Mouse (Mus musculus) heart, postnatal 36 days (tissue): ENCODE results near the gene Izumo1. TPM values are rescaled to one million over a fixed set of nuclear protein-coding genes. Genes with fewer than 3 reads are reported as not detected.
"Not testable (repeated sequence)": the region's sequence is repeated elsewhere in the genome, so short reads cannot be mapped to it uniquely, and the experiment has no call there.

Experiments used
- DNase-seq, 2 experiments: peaks; one replicate each; pipeline ENCODE4 v3.0.0; 2021 to 2022
- intact Hi-C: fragments of 180-260 bp; cut with DNase I; formaldehyde crosslinking; loops from one replicate; pipeline ENCODE4 v1.15.1; 2025
- total RNA-seq, 2 experiments: library from RNA; stranded (reverse); gene quantifications; 2 replicates each; pipeline ENCODE4 v1.2.3; 2021

The Izumo1 gene
- total RNA-seq, 2 experiments from 2014 or later = 0.30 TPM; not detected in 1

DNA sequence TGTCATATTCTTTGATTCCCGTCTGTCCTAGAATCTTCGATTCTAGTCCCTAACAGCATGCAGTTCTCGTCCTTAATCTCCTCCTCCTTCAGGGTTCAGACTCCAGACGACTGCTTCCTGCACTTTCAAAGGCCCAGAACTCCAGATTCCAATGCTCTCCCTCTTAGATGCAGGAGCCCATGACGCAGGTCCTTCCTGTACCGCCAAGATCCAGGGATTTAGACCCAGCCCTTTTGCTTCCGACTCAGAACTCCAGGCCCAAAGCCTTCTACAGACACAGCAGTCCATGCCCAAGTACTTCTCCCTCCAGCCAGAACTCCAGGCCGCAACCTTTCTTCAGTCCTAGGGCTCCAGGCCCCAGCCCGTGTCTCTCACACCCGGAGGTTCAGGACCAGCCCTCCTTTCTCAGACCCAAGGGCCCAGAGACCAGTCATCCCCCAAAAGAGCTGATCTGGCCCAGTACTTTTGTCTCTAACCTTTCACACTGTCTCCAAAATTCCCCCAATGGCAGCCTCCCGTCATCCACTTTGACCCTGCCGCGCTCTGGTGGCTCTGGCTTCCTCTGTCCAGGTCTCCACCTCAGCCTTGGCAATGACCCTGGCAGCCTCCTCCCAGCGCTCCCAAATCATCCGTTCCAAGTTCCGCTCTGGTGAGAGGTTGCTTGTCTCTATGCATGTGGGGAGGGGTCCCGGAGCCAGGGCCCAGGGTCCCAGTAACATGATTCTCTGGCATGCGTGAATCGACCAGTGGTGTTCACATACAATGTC, 18.8 kb downstream of the Izumo1 start:
- peak in 1 of 2 experiments; percentile 27 for DNase-seq
- intact Hi-C loops = no loop called here

DNA sequence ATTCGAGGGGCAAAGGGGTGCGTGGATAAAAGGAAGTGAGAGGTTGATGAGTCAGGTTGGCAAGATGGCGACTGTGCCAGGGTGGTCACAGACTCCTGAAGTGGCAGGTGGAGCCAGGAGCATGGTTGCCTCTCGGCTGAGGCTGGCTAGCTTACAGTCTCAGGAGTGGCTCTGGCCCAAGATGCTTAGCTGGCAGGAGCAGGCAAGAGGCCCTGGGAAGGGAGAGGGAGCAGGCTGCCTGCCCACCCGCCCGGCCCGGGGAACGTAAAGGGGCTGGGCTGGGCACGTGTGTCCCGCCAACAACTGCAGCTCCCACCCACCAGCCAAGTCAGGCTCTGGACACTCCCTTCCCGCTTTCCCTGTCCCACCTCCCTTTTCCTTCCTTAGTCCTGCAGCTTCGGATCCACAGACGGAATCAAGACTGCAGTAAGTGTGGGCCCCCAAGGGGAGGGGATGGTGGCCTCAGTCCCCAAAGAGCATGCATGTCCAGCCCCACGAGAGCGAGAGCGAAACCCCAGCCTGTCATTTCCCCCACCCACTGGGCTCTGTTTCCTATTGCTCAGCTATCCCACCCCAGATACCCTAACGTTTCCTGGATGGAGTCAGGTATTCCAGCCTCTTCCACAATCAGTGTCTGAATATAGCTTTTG, 19.9 kb downstream of the Izumo1 start:
- intact Hi-C loops = loop anchor here (2.0 kb wide), 1 partner anchor 41 kb away; no protein-coding TSS in a partner anchor
- DNase-seq = peak; percentile 56 to 58

DNA sequence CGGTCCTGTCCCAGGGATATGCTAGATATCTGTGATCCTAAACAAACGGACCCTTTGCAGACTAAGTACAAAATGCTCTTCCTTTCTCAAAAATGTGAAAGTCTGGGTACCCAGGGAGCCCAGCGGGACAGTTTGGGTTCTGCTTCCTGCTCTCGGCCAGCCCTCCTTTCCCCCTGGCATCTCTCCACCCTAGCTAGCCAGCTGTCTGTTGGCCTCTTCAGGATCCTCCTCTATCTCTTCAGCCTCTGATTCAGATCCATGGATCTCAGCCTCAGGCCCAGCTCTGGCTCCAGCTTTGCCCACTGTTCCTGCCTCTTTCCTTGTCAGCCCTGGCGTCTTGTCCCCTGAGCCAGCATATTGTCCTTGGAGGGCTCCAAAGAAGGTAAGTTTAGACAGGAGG, 20.5 kb downstream of the Izumo1 start:
- intact Hi-C loops = loop anchor here (2.0 kb wide), 1 partner anchor 41 kb away; no protein-coding TSS in a partner anchor
- peak in 1 of 2 experiments; percentile 30 for DNase-seq

DNA sequence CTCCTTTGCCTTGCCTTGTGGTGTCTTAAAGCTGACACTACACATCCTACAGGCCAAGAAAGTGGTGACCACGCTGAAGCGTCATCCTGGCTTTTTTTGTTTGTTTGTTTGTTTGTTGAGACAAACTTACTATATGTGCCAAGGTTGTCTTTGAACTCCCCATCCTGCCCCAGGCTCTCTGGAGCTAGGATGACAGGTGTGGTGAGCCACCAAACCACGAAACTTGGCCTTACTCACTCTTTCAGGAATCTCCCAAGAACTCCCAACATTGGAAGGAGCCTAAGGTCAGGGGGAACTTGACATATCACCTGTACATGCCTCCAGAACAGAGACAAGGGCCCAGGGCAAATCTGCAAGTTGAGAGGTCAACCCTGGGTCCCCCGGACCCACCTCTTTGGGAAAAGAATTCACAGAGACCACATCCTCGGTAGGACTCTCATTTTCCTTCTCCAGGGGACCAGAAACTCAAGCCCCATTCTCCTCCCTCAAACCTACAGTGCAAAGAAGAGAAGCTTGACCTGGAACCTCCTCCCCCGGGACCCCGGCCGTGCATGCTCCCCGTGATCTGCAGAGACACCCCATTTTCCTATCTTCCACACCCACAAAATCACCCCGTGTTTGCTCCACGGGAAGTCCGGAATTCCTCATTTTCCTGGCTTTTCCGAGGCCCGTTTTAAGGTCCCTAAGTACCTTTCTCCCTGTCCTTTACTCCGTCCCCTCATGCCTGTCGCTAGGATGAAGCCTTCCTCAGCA, 21.1 kb downstream of the Izumo1 start:
- intact Hi-C loops = loop anchor here (2.0 kb wide), 1 partner anchor 40 kb away; no protein-coding TSS in a partner anchor
- no peak for DNase-seq

DNA sequence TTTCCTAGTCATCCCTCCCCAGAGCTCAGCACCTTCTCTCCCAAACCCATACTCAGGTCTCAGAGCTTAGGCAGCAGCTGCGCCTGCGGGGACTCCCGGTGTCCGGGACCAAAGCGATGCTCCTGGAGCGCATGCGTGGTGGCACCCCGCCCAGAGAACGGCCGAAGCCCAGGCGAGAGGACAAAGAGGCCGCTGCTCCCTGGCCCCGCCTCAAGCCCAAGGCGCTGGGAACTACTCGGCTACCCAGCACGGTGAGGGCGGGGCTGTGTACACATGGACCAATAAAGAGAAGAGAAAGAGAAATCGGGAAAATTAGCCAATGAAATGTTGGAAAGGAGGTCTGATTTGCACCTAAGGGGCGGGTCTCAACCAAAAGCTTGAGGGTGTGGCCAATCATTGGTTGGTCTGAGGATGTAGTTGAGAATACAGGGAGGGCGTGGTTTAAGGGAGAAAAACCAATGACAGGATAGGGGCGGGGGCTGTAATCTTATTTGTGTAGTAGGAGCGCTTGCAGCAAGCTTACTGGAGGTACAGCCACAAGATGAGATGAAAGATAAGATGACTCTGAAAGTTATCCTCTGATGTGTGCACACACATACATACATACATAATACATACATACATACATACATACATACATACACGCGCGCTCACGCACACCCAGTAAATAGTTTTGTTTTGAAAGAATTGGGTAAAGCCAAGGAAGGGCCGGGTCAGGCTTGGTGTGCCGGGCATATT, 22.0 kb downstream of the Izumo1 start:
- intact Hi-C loops = loop anchor here (2.0 kb wide), 1 partner anchor 39 kb away; no protein-coding TSS in a partner anchor
- DNase-seq = peak; percentile 83 to 87

DNA sequence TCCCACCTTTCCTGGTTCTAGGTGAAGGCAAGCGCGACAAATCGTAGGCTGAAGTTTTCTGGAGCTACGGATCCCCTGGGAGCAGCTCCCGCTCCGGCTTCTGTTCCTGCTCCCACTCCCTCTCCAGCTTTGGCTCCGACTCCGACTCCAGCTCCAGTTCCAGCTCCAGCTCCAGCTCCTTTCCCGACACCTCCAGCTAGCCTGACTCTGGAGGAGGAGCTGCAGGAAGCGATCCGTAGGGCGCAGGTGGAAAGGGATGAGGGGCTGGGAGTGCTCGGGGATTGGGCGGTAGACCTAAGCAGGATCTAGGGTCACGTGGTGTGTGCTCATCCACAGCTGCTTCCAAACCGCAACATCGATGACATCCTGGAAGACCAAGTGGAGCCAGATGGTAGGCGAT, 22.6 kb downstream of the Izumo1 start:
- peak in 1 of 2 experiments; percentile 31 for DNase-seq
- intact Hi-C loops = no loop called here

DNA sequence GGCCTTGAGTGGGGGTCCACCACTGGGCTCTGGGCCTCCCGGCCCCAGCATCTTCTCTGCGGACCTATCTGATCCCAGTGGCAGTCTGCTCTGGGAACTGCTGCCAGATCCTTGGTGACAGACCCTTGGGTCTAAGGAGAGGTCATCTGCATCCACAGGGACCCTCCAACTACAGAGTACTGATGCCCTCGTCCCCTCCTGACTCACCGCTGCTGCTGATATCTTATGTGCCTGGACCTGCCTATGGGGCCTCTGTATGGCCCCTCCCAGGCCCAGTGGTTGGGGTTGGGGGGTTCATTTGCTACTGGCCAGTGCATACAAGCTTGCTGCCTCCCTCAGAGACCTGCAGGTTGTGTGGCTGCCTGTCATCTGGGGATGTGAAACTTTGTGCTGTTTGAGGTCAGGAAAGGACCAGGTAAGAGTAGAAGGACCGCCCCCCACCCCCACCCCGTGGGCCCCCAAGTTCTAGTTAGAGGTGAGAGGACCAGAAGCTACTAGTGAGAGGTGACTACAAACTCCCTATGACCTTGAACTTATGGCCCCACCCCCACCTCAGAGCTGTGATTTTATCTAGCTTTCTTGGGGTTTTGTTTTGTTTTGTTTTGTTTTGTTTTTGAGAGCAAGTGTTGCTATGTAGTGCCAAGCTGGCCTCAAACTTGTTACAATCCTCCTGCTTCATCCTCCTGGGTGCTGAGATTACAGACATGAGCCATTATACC, 23.4 kb downstream of the Izumo1 start:
- DNase-seq = no peak
- intact Hi-C loops = no loop called here

DNA sequence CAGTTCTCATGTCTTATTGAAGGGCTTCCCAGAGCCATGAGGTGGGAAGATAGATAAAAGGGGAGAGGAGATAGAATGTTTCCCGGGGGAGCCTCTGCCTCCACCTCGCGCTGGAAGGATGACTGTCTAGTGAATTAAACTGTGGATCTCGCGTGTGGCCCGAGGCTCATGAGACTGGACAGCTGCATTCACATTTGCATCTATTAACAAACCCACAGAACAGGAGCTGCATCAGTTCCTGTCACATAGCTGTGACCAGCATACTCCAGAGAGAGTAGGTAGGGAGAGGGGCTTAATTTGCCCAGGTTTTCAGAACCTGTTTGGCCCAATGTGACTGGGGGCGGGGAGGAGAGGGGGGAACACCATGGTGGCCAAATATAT, 24.0 kb downstream of the Izumo1 start:
- DNase-seq = no peak
- intact Hi-C loops = no loop called here

DNA sequence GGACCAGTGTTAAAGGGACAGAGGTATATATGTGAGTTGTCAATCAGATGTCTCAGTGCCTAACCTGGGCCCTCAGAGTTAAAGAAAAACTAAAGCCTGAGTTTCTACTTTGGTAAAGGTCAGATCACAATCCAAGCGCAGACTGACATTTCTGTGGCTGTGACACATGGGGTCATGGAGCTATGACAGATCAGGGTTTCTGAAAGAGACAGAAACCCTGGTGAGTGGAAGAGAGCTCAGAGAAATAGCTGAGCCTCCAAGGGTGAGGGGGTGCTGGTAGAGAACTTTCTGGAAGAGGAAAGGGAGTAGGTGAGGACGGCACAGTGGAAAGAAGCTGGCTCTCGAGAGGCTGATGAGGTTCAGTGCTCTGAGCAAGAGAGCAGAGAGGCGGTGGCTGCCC, 25.1 kb downstream of the Izumo1 start:
- intact Hi-C loops = no loop called here
- DNase-seq = no peak

DNA sequence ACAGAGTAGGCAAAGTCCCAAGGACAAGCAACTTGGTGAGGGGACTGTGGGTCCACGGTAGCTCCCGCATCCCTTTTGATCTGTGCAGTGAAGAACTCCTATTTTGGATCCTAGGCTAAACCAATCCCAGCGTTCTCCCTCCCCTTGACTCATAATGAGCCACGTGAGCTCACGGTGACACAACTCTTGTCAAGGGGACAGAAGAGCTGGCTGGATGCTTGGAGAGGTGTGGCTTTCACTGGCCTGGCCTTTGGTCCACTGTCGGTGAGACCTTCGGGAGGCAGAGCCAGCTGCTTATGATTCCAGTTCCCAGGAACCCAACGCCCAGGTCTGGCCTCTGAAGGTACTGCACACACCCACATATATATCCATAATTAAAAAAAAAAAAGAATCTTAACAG, 27.7 kb downstream of the Izumo1 start:
- intact Hi-C loops = no loop called here
- peak in 1 of 2 experiments; percentile 43 for DNase-seq

DNA sequence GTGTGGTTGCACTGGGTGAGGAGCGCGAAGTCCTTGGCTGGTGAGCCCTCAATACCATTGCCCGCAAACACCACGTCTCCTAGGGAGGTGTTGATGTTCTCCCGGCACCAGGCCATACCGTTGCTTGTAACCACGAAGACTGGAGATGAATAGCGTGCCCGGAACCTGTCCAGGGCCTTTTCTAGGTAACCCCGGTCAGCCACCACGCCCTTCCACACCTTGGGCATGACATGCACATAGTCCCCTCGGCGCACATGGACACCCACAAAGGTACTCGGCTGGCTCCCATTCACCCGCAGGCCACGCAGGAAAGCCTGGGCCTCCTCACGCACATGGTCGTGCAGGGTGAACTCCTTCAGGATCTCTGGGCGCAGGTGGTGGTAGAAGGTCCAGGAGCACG, 28.9 kb downstream of the Izumo1 start:
- DNase-seq, intact Hi-C loops: not testable (repeated sequence)

DNA sequence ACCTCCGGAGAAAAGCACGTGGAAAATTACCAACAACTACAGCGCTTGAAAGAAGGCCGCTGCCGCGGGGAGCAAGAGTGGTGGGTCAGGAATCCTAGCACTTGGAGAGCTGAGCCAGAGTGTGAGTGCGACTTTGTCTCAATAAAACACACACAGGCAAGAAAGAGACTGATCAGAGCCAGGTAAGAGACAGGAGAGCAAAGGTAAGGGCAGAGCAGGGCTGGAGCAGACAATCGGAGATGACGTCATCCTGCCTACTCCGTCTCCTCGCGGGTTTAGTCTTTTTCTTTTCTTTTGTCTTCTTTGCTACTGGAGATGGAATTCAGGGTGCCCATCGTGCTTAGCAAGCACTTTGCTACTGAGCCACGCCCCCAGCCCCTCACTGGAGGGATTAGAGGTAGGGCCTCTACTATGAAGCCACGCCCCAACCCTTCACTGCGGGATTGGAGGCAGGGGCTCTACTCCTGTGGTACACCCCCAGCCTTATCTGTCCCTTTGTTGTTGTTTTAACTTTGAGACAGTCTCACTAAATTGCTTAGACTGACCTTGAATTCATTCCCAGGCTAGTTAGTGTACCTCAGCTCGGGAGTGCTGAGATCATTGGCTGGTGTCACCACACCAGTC, 32.9 kb downstream of the Izumo1 start:
- DNase-seq = no peak
- intact Hi-C loops = loop anchor here (2.0 kb wide), 1 partner anchor 20 kb away; no protein-coding TSS in a partner anchor

DNA sequence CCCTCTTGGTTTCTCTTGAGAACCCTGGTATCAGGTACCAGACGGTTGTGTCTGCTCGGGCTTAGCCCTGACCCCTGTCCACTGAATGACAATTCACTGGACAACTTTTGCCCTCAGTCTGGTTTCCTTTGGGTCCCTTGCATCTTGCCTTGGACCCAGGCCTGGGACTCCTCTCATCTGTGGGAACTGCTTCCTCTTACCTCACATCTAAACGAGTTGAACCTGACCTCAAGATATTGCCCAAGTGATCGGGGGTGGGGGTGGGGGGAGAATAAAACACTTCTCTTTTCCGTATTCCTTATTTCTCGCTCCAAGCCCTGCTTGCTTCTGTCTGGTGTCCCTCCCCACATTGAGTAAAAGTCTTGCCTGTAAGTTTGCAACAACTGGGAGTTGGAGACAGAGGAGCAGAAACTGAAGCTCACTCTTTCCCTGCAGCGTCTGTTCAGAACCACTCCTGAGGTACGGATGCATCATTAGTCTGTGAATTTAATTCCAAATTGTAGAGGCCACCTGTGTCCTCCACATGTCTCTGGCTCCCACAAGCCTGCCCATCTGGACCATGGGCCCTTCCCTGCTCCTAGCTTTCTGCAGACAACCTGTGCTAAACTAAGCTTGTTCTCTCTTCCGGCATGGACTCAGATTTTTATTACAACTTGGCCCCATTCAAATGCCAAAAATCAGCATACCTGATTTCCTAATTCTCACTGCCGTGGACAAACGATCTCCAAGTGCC, 39.3 kb downstream of the Izumo1 start:
- no peak for DNase-seq
- intact Hi-C loops = no loop called here

DNA sequence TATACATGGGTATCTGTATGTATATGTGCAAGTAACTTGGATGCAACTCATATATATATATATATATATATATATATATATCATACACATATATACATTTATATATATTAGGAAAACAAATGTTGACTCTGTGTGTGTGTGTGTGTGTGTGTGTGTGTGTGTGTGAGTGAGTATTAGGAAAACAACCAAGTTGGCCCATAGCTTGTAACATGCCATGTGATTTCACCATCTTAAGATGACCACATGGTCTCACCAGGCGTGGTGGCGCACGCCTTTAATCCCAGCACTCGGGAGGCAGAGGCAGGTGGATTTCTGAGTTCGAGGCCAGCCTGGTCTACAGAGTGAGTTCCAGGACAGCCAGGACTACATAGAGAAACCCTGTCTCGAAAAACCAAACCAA, 40.1 kb downstream of the Izumo1 start:
- DNase-seq, intact Hi-C loops: not testable (repeated sequence)

DNA sequence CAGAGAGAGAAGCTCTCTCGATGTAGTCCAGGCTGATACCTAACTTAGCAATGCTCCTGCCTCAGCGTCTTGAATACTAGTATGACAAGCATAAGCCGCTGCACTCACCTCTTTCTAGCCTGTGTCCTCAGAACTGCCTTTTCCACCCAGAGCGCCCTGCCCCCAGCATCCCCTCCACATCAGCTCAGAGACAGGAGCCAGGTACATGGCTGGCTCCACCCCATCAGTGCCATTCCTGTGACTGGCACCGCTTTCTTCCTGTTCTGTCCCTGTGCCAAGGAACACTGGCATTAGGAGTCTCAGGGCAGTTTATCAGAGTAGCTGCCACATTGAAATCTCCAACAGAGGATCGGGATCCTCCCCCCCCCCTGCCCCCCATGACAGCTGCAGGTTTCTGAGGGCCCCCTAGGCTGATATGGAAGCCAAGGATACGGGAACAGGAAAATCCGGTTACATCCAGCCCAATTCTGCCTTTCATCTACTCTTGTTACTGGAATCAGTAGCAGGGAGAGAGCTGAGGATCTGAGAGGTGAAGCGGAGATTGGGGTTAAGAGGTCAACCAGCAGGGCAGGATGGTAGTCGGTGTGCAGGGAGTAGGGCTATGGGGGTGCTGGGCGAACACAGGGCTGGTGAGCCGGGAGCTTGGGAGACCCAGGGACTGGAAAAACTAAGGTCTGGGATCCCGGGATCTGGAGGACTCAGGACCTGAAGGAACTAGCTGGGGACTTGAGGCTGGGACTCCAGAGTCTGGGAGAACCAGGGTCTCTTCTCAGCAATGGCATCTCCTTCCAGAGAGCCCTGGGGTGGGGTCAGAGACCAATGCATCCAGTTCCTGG, 43.9 kb downstream of the Izumo1 start:
- intact Hi-C loops = no loop called here
- DNase-seq = no peak

DNA sequence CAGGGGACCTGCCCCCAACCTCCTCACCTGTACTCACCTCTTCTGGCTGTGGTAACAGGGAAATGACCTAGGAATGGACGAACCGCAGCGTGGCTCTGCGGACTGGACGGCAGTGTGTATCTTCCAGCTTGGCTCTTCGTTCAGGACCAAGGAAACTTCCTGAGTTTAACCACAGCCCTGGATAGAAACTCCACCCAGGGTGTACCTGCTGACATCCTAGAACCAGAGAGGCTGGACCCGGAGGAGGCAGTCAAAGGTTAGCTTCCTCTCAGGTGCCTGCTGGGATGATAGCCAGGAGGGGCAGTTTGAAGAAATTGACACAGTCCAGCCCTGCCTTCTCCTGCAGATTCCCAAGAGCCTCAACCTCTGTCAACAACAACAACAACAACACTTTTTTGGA, 44.5 kb downstream of the Izumo1 start, which contains the start of gene Fut2:
Gene Fut2, minus strand, starts transcription at position 234 of the 400 bp plus-strand sequence.
- intact Hi-C loops = no loop called here
- no peak for DNase-seq

DNA sequence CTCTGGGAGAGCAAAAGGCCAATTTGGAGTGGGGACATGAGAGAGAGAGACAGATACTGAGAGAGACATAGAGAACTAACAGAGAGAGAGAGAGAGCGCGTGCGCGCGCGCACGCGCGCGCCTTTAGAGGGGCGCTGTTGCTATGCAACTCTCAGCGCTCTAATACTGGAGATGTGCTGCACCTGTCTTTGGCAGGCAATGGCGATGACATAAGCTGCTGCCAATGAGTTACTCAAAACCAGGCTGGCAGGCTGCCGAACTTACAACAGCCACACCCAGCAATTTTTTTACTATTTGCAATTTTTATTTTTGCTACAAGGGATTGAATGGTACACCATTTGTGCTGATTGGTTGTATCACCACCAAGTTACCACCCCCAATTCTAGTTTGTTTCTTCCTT, 46.1 kb downstream of the Izumo1 start:
- intact Hi-C loops = no loop called here
- DNase-seq = no peak

DNA sequence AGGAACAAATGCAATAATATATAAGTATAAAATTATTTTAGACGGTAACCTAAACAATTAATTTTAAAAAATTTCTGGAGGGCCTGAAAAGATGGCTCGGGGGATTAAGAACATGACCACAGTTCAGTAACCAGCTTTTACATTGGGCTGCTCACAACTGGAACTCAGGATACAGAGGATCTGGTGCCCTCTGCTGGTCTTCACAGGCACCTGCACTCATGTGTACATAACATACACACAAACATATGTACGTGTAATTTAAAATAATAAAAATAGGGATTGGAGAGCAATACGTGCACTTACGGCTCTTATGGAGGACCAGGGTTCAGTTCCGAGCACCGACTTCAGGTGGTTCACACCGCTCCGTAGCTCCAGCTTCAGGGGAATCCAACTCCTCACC, 47.3 kb downstream of the Izumo1 start:
- no peak for DNase-seq
- intact Hi-C loops = no loop called here
